Mouse (Mus musculus): ENCODE results near the gene Snap23. TPM values are rescaled to one million over a fixed set of nuclear protein-coding genes. Genes with fewer than 3 reads are reported as not detected.

Gene Snap23
- total RNA-seq, 2 experiments from 2014 or later, result 20.0 to 21.1 TPM

GRCm38 (mm10) chr2:120577799-120578198, 10.3 kb downstream of the Snap23 start:
- DNase-seq (ENCODE audit: low spot score in 2 of 2), result no peak

GRCm38 (mm10) chr2:120578286-120578685, 10.8 kb downstream of the Snap23 start:
- no peak for DNase-seq (ENCODE audit: low spot score in 2 of 2)

GRCm38 (mm10) chr2:120589759-120590158, 22.3 kb downstream of the Snap23 start:
- DNase-seq (ENCODE audit: low spot score in 2 of 2), result peak; percentile 68 to 75

GRCm38 (mm10) chr2:120592227-120592626, 24.8 kb downstream of the Snap23 start:
- DNase-seq (ENCODE audit: low spot score in 2 of 2), result peak in 1 of 2 experiments; percentile 15

GRCm38 (mm10) chr2:120597734-120598133, 30.3 kb downstream of the Snap23 start:
- DNase-seq (ENCODE audit: low spot score in 2 of 2), result peak in 1 of 2 experiments; percentile 28

GRCm38 (mm10) chr2:120599506-120599905, 32.0 kb downstream of the Snap23 start:
- no peak for DNase-seq (ENCODE audit: low spot score in 2 of 2)

- DNase-seq (ENCODE audit: low spot score in 2 of 2), result peak; percentile 30 to 40
These were observed 38.7 kb downstream of the Snap23 start for GRCm38 (mm10) chr2:120606021-120606690.

- peak; percentile 91 to 92 for DNase-seq (ENCODE audit: low spot score in 2 of 2)
These were observed 41.6 kb downstream of the Snap23 start, which contains the start of the genes Haus2 and Lrrc57 for GRCm38 (mm10) chr2:120608830-120609723. Haus2 (plus strand) TSS chr2:120609383. Lrrc57 (minus strand) TSS chr2:120609520.

- DNase-seq (ENCODE audit: low spot score in 2 of 2), result no peak
These were observed 49.0 kb downstream of the Snap23 start for GRCm38 (mm10) chr2:120616279-120617163.

GRCm38 (mm10) chr2:120619538-120619937, 52.1 kb downstream of the Snap23 start:
- no peak for DNase-seq (ENCODE audit: low spot score in 2 of 2)

- no peak for DNase-seq (ENCODE audit: low spot score in 2 of 2)
These were observed 55.4 kb downstream of the Snap23 start for GRCm38 (mm10) chr2:120622920-120623319.

- DNase-seq (ENCODE audit: low spot score in 2 of 2), result no peak
These were observed 60.8 kb downstream of the Snap23 start for GRCm38 (mm10) chr2:120628076-120628865.

GRCm38 (mm10) chr2:120628886-120629735, 61.6 kb downstream of the Snap23 start, which contains the start of gene Stard9:
Stard9 (plus strand) TSS chr2:120629121.
- peak; percentile 94 to 98 for DNase-seq (ENCODE audit: low spot score in 2 of 2)

GRCm38 (mm10) chr2:120630246-120630645, 62.8 kb downstream of the Snap23 start:
- no peak for DNase-seq (ENCODE audit: low spot score in 2 of 2)

- DNase-seq (ENCODE audit: low spot score in 2 of 2), result no peak
These were observed 63.2 kb downstream of the Snap23 start for GRCm38 (mm10) chr2:120630655-120631054.

GRCm38 (mm10) chr2:120631521-120631920, 64.0 kb downstream of the Snap23 start:
- DNase-seq (ENCODE audit: low spot score in 2 of 2), result no peak

- no peak for DNase-seq (ENCODE audit: low spot score in 2 of 2)
These were observed 64.5 kb downstream of the Snap23 start for GRCm38 (mm10) chr2:120631957-120632356.

- no peak for DNase-seq (ENCODE audit: low spot score in 2 of 2)
These were observed 73.4 kb downstream of the Snap23 start for GRCm38 (mm10) chr2:120640835-120641234.

- DNase-seq (ENCODE audit: low spot score in 2 of 2), result no peak
These were observed 76.4 kb downstream of the Snap23 start for GRCm38 (mm10) chr2:120643836-120644235.

All from left cerebral cortex, adult 18-20 months (tissue).